Mouse (Mus musculus): ENCODE results near the gene Camk1d.

DNA sequence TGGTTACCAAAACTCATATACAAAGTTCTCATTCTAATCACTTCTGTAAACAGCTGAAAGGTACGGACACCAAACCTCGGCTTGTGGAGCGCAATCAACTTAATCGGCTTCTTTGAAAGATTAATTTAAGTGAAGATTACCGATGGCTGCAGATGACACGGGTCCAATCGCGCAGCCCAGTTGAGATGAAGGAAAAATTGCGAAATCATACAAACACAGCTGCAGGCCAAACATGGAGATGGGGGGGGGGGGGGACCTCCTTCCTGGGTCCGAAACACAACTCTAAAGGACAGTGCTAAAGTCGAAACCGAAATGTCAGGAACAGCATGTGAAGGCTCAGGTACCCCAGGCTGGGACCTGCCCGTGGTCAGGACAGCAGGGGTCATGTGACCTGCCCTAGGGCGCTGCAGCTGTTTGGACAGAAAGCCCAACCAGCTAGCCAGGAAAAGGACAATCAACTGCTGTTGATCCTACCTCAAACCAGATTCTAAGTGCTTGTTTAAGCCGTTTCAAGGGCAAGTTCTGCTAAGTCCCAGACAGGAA lies 44.7 kb downstream of the Camk1d start:
- TF ChIP-seq CTCF (IDR thresholded peaks at IDR 0.05; ENCODE audit: borderline replicate concordance, insufficient read depth, low read depth, low read length) (no peak), POLR2A (IDR thresholded peaks at IDR 0.05; ENCODE audit: borderline replicate concordance, insufficient read depth, low read length) (no peak)
